Mouse (Mus musculus): Measurements from ENCODE around the gene Kcnj10. TPM values are rescaled to one million over a fixed set of nuclear protein-coding genes. Genes with fewer than 3 reads are reported as not detected.

Kcnj10 gene
- polyA plus RNA-seq (2017; shearing (Covaris generic)) = under 1 TPM in 1 of 3 experiments, not detected in 2; 0.12 TPM

- peak; percentile 80 for ATAC-seq
Observed at GRCm38 (mm10) chr1:172340729-172341321, at the start of gene Kcnj10. Gene Kcnj10, plus strand, starts transcription at chr1:172341210.

- ATAC-seq = no peak
Observed at GRCm38 (mm10) chr1:172292880-172293279, 48.1 kb upstream of the Kcnj10 start.

- no peak for ATAC-seq
Observed at GRCm38 (mm10) chr1:172293449-172293848, 47.6 kb upstream of the Kcnj10 start.

- ATAC-seq = no peak
Observed at GRCm38 (mm10) chr1:172295751-172296197, 45.2 kb upstream of the Kcnj10 start.

GRCm38 (mm10) chr1:172296816-172297510 lies 44.0 kb upstream of the Kcnj10 start:
- ATAC-seq = no peak

GRCm38 (mm10) chr1:172297611-172298537 lies 43.1 kb upstream of the Kcnj10 start, which contains the start of gene Atp1a2:
Gene Atp1a2, minus strand, starts transcription at chr1:172298064.
- ATAC-seq = no peak

- no peak for ATAC-seq
Observed at GRCm38 (mm10) chr1:172299528-172299927, 41.5 kb upstream of the Kcnj10 start.

GRCm38 (mm10) chr1:172300247-172300646 lies 40.8 kb upstream of the Kcnj10 start:
- no peak for ATAC-seq

GRCm38 (mm10) chr1:172301180-172301579 lies 39.8 kb upstream of the Kcnj10 start:
- ATAC-seq = no peak

- ATAC-seq = no peak
Observed at GRCm38 (mm10) chr1:172302311-172302710, 38.7 kb upstream of the Kcnj10 start.

- ATAC-seq = no peak
Observed at GRCm38 (mm10) chr1:172302851-172303250, 38.2 kb upstream of the Kcnj10 start.

- ATAC-seq = no peak
Observed at GRCm38 (mm10) chr1:172304443-172304842, 36.6 kb upstream of the Kcnj10 start.

GRCm38 (mm10) chr1:172305153-172305552 lies 35.9 kb upstream of the Kcnj10 start:
- no peak for ATAC-seq

- no peak for ATAC-seq
Observed at GRCm38 (mm10) chr1:172305635-172306034, 35.4 kb upstream of the Kcnj10 start.

- peak; percentile 14 for ATAC-seq
Observed at GRCm38 (mm10) chr1:172306196-172306595, 34.8 kb upstream of the Kcnj10 start.

GRCm38 (mm10) chr1:172306885-172307284 lies 34.1 kb upstream of the Kcnj10 start:
- ATAC-seq = no peak

GRCm38 (mm10) chr1:172307936-172308335 lies 33.1 kb upstream of the Kcnj10 start:
- ATAC-seq = no peak

GRCm38 (mm10) chr1:172308409-172308808 lies 32.6 kb upstream of the Kcnj10 start:
- ATAC-seq = no peak

GRCm38 (mm10) chr1:172309699-172310398 lies 31.2 kb upstream of the Kcnj10 start:
- peak; percentile 53 for ATAC-seq

GRCm38 (mm10) chr1:172311248-172311906 lies 29.6 kb upstream of the Kcnj10 start:
- ATAC-seq = peak; percentile 42

GRCm38 (mm10) chr1:172311921-172312767 lies 28.9 kb upstream of the Kcnj10 start:
- ATAC-seq = peak; percentile 36
